Mouse (Mus musculus): Measurements from ENCODE around the gene Ric8a. TPM values are rescaled to one million over a fixed set of nuclear protein-coding genes. Genes with fewer than 3 reads are reported as not detected.

Ric8a gene
- total RNA-seq, 2 experiments from 2014 or later, result 29.7 to 41.7 TPM

GRCm38 (mm10) chr7:140881696-140882468, 25.1 kb downstream of the Ric8a start, which contains the start of the genes Psmd13 and Sirt3:
Gene Psmd13, plus strand, starts transcription at chr7:140881968.
Gene Sirt3, minus strand, starts transcription at chr7:140882309.
- ATAC-seq (ENCODE audit: poor library complexity, severe bottlenecking), result peak; percentile 90

DNA sequence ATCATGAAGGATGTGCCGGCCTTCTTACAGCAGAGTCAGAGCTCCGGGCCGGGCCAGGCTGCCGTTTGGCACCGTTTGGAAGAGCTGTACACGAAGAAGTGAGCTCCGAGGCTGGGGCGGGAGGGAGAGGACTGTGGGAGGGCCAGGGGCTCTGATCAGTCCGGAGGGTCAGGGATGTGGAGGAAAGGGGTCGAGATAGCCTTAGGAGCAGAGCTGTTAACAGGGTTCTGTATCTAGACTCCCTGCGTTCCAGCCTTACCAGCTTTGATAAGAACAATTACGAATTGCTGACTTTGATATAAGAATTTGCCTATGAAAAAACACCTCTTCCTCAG, 25.7 kb downstream of the Ric8a start:
- ATAC-seq (ENCODE audit: poor library complexity, severe bottlenecking), result no peak

GRCm38 (mm10) chr7:140890636-140891035, 33.9 kb downstream of the Ric8a start:
- ATAC-seq (ENCODE audit: poor library complexity, severe bottlenecking), result peak; percentile 63; the same call in 1 of the 2 replicates

DNA sequence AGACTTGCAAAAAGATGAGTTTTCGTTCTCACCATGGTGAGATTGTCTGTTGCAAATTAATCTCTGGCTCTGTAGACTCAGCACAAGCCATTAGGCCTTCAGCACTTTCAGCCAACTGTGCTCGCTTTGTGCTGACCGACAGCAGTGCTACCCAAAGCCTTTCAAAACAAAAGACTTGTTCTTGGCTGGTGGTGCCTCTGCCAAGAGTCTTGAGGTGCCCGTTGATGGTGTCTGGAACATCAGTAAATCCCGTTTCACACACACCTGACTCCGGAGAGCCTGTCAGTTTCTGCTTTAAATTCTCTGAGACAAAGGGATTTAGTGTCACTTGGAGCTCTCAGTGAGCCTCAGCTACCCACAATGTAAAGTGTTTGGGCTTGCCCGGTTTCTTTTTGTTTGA, 37.3 kb downstream of the Ric8a start:
- ATAC-seq (ENCODE audit: poor library complexity, severe bottlenecking), result no peak

- no peak for ATAC-seq (ENCODE audit: poor library complexity, severe bottlenecking)
Measured at GRCm38 (mm10) chr7:140894611-140895010, 37.9 kb downstream of the Ric8a start.

DNA sequence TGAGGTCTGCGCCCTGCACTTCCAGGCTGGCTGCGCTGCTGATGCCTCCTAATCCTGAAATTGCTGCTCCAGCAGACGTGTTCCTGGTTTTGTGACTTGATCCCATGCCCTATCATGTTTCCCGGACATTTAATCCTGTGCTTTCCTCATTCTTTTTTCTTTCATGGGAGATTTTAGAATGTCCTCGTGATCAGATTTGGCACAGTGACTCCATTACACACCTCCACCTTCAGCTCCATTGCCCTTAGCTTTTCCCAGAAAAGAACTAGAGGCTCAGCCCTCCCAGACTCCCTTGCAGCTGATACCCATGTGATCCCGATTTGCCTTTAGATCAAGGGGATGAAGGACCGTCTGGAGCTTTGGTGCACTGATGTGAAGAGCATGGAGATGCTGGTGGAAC, 41.1 kb downstream of the Ric8a start:
- no peak for ATAC-seq (ENCODE audit: poor library complexity, severe bottlenecking)

GRCm38 (mm10) chr7:140899121-140899520, 42.4 kb downstream of the Ric8a start:
- no peak for ATAC-seq (ENCODE audit: poor library complexity, severe bottlenecking)

DNA sequence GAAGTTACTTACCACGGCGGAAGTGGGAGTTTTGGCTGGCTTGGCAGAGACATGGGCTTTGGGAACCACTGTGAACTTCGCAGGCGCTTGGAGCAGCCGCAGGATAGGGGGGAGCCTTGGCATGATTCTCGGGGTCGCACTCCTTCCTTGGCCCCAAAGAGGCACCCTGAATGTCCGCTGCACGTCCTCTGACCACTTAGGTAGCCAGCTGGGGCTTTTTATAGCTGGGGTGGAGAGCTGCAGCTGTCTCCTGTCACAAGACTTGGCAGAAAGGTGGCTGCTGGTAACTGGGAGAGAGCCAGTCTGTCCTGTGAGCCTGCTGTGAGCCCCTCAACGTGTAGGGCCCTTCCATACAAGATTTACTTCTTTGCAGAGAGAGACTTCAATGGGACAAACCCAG, 43.5 kb downstream of the Ric8a start, which contains the start of gene Cox8b:
TSS of gene Cox8b (minus strand) at position 227 of the 400 bp plus-strand sequence.
- ATAC-seq (ENCODE audit: poor library complexity, severe bottlenecking), result no peak

DNA sequence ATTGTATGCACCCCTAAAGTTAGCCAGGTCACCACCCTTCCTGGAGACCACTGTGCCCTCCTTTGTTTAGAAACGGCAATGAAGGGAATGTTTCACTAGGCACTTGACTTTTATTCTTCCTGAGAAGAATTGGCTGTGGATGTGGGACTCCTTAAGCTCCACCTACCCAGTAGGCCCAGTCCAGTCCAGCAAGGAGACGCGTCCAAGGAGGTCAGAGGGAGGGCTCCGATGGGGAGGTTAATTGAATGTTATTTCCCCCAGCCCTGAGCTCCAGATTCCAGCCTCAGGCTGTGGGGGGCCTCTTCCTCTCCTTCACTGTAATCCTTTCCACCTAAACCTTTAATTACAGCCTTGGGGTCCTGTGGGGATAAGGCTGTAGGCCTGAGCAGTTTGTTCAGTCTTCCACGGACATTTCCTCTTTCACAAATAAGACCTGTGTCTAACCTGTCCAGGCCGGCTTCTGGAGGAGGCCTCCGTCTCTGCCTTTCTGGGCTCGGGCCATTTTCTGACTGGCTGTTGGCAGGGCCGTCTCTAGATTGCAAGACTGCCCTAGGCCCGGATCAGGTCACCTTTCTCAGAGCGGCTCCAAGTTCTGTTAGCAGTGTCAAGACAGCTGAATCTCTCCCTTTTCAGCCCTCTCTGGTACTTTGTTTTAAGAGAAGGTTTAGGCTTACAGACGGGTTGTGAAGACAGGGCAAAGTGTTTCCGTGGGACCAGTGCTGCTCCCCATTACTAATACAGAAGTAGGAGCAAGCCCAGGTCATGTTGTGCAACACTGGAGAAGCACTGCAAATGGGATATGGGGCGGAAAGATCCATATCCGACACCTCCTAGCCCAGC, 45.5 kb downstream of the Ric8a start:
- ATAC-seq (ENCODE audit: poor library complexity, severe bottlenecking), result no peak

GRCm38 (mm10) chr7:140903212-140903611, 46.5 kb downstream of the Ric8a start:
- ATAC-seq (ENCODE audit: poor library complexity, severe bottlenecking), result peak; percentile 89

GRCm38 (mm10) chr7:140905642-140906081, 48.9 kb downstream of the Ric8a start:
- no peak for ATAC-seq (ENCODE audit: poor library complexity, severe bottlenecking)

GRCm38 (mm10) chr7:140907131-140907530, 50.4 kb downstream of the Ric8a start:
- ATAC-seq (ENCODE audit: poor library complexity, severe bottlenecking), result no peak

DNA sequence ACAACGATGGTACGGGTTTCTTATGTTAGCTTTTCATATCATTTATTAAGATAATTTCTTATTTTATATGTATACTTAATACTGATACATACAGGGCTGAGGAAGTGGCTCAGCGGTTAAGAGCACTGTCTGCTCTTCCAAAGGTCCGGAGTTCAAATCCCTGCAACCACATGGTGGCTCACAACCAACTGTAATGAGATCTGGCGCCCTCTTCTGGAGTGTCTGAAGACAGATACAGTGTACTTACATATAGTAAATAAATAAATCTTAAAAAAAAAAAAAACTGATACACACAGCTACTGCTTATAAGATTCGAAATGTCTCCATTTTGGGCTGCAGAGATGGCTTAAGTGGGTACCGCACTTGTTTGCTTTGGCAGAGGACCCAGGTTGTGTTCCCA, 50.9 kb downstream of the Ric8a start:
- no peak for ATAC-seq (ENCODE audit: poor library complexity, severe bottlenecking)

DNA sequence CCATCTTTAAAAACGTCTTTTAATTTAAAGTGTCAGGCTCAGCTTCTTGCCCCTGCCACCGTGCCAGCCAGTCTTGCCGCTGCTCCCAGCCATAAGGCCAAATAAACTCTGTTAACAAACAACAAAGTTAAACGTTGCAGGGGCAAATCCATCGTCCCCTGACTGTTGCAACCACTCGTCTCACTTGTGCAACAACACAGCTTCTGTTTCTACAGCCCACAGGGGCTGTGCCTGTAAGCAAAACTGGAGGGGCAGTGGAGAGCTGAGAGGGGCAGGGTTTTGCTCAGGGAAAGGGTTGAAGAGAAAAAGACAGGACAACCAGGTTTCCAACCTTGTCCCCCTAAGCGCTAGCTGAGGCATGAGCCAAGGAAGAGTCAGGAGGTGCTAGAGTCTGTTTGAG, 51.4 kb downstream of the Ric8a start:
- ATAC-seq (ENCODE audit: poor library complexity, severe bottlenecking), result peak; percentile 14

- peak; percentile 95 for ATAC-seq (ENCODE audit: poor library complexity, severe bottlenecking)
Measured at GRCm38 (mm10) chr7:140908634-140909107, 51.9 kb downstream of the Ric8a start.

DNA sequence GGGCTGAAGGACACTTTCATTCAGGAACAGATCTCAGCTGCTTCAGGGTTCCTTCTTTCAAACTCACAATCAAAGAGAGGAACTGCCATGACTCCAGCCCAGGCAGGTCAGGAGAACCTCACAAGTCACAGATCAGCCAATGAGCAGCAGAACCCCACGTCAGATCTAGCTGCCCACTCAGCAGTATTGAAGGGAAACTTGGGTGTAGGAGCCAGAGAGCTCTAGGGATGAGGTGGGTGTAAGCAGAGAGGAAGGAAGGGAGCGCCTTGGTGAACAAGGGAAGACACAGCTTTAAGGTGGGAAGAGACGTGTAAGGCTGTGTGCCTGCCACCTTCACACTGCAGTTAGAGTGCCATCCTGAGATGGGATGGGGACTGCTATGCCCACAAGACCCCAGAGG, 55.5 kb downstream of the Ric8a start:
- no peak for ATAC-seq (ENCODE audit: poor library complexity, severe bottlenecking)

- ATAC-seq (ENCODE audit: poor library complexity, severe bottlenecking), result no peak
Measured at GRCm38 (mm10) chr7:140912846-140913482, 56.2 kb downstream of the Ric8a start.
